24 mouse cellular contexts compared by ENCODE assay signal in the genomic region with DNA sequence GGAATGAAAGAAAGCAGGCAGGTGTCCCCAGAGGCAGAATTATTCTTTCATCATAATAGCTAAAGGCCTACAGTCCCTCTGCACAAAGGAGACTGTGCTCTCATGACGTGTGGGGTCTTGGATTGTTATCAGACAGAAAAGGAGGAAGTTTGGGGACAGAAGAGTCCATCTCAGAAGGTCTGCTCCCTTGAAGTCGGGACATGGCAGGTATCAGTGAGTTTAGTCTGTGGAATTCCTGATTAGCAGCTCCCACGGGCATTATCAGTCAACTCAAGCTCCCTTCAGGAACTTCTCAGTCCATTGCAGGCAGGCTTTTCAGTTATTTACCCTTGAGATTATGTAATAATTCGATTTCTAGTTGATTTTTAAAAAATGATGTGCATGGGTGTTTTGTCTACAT. TPM values are rescaled to one million over a fixed set of nuclear protein-coding genes. Genes with fewer than 3 reads are reported as not detected.
A peak's percentile ranks its signal among the peaks of the same experiment; 100 is the strongest.
DNase-seq lines count a peak whose midpoint lies in the region; ATAC-seq and TF ChIP-seq lines count a peak whose summit lies in the region.
"Had no signal": no experiment of that assay in that cellular context is flagged by ENCODE, and none has a peak within 500 bp of the region (broad histone marks: within the 10 kb centered on the region; RNA-seq: fewer than 3 reads in every experiment).

No protein-coding gene starts in this region.

- no peak overlapping the region for H3K4me2 ChIP-seq in midbrain, embryonic 11.5 days
- H3K4me2 ChIP-seq: embryonic facial prominence, embryonic 13.5 days; embryonic facial prominence, embryonic 15.5 days; forebrain, embryonic 12.5 days had no signal

- no peak for ATAC-seq in midbrain, embryonic 11.5 days (ENCODE audit: low FRiP score)
- ATAC-seq: activated CD4-positive, CD25-positive, alpha-beta regulatory T cell, adult 4 months; Patski had no signal

- no peaks in the 10 kb centered on the region for H3K36me3 ChIP-seq in heart, embryonic 10.5 days
- H3K36me3 ChIP-seq in midbrain, embryonic 11.5 days (ENCODE audit: control insufficient read depth, insufficient read depth, low read length) = no peaks in the 10 kb centered on the region
- H3K36me3 ChIP-seq in midbrain, embryonic 10.5 days = no peaks in the 10 kb centered on the region
- H3K36me3 ChIP-seq: embryonic facial prominence, embryonic 13.5 days; embryonic facial prominence, embryonic 15.5 days; forebrain, embryonic 10.5 days; forebrain, embryonic 12.5 days had no signal

- H3K9me3 ChIP-seq in heart, embryonic 10.5 days = no peaks in the 10 kb centered on the region
- no peaks in the 10 kb centered on the region for H3K9me3 ChIP-seq in midbrain, embryonic 11.5 days (ENCODE audit: control insufficient read depth, low read length)
- no peaks in the 10 kb centered on the region for H3K9me3 ChIP-seq in midbrain, embryonic 10.5 days (replicated peaks)
- H3K9me3 ChIP-seq: embryonic facial prominence, embryonic 13.5 days; embryonic facial prominence, embryonic 15.5 days; forebrain, embryonic 10.5 days; forebrain, embryonic 12.5 days had no signal

- no peak overlapping the region for H3K27ac ChIP-seq in heart, embryonic 10.5 days
- peak overlapping the region; percentile 55; the same call in 1 of the 2 replicates for H3K27ac ChIP-seq in layer of hippocampus, adult 2 months
- no peak overlapping the region for H3K27ac ChIP-seq in midbrain, embryonic 11.5 days (ENCODE audit: low read depth, low read length)
- H3K27ac ChIP-seq in midbrain, embryonic 10.5 days (replicated peaks) = no peak overlapping the region
- H3K27ac ChIP-seq: embryonic facial prominence, embryonic 13.5 days; embryonic facial prominence, embryonic 15.5 days; forebrain, embryonic 10.5 days; forebrain, embryonic 12.5 days had no signal

- peak; percentile 29 for DNase-seq in heart, adult 11 months
- no peak for DNase-seq in heart, embryonic 10.5 days (ENCODE audit: low spot score)
- no peak for DNase-seq in layer of hippocampus, adult 2 months (ENCODE audit: low spot score in 2 of 2)
- no peak for DNase-seq in layer of hippocampus, adult 9-11 months
- DNase-seq in midbrain, embryonic 11.5 days (ENCODE audit: low spot score, missing footprints) = peak; percentile 59
- no peak for DNase-seq in midbrain, embryonic 10.5 days (ENCODE audit: low spot score)
- DNase-seq in MEL-GATA-1-ER (ENCODE audit: extremely low read depth, low read depth) = peak; percentile 24
- no peak for DNase-seq in adrenal gland, adult 2 months
- DNase-seq: adrenal gland, postnatal 10 days; adrenal gland, postnatal 25 days; cerebellum, adult 11 months; cerebellum, adult 18-20 months; cerebellum, adult 8-10 months; cerebellum, adult 9-11 months; cerebellum, postnatal 14 days; cerebellum, postnatal 36 days; embryo, embryonic 11 days had no signal

- no peak for TF ChIP-seq CTCF in layer of hippocampus, adult 2 months (conservative IDR thresholded peaks at IDR 0.05)

- no peak overlapping the region for H3K9ac ChIP-seq in midbrain, embryonic 11.5 days (ENCODE audit: low read length)
- H3K9ac ChIP-seq: embryonic facial prominence, embryonic 13.5 days; embryonic facial prominence, embryonic 15.5 days; forebrain, embryonic 12.5 days had no signal

- WGBS in heart, embryonic 10.5 days = 35% methylated on average over 4 of the region's 4 CpGs
- 71% methylated on average over 4 of the region's 4 CpGs for WGBS in midbrain, embryonic 11.5 days
- WGBS in midbrain, embryonic 10.5 days = 78% methylated on average over 4 of the region's 4 CpGs

- H3K4me3 ChIP-seq in heart, embryonic 10.5 days = no peak overlapping the region
- no peak overlapping the region for H3K4me3 ChIP-seq in layer of hippocampus, adult 2 months
- H3K4me3 ChIP-seq in midbrain, embryonic 11.5 days (ENCODE audit: low read depth, low read length) = no peak overlapping the region
- no peak overlapping the region for H3K4me3 ChIP-seq in midbrain, embryonic 10.5 days
- H3K4me3 ChIP-seq: embryonic facial prominence, embryonic 13.5 days; embryonic facial prominence, embryonic 15.5 days; erythroblast, embryonic 14.5 days; forebrain, embryonic 10.5 days; forebrain, embryonic 12.5 days had no signal

- peaks cover 5% of the 10 kb centered on the region for H3K4me1 ChIP-seq in heart, embryonic 10.5 days
- no peaks in the 10 kb centered on the region for H3K4me1 ChIP-seq in midbrain, embryonic 11.5 days (ENCODE audit: control insufficient read depth, insufficient read depth, low read length)
- no peaks in the 10 kb centered on the region for H3K4me1 ChIP-seq in midbrain, embryonic 10.5 days
- H3K4me1 ChIP-seq: embryonic facial prominence, embryonic 13.5 days; embryonic facial prominence, embryonic 15.5 days; forebrain, embryonic 12.5 days had no signal

- H3K27me3 ChIP-seq in heart, embryonic 10.5 days (ENCODE audit: insufficient read depth, poor library complexity, severe bottlenecking) = no peaks in the 10 kb centered on the region
- no peaks in the 10 kb centered on the region for H3K27me3 ChIP-seq in midbrain, embryonic 11.5 days (ENCODE audit: control insufficient read depth, insufficient read depth, low read length)
- no peaks in the 10 kb centered on the region for H3K27me3 ChIP-seq in midbrain, embryonic 10.5 days (ENCODE audit: low read depth, poor library complexity, severe bottlenecking)
- H3K27me3 ChIP-seq: embryonic facial prominence, embryonic 13.5 days; embryonic facial prominence, embryonic 15.5 days; Patski had no signal

RNA-seq across cellular contexts. Expression of a gene that starts 9.0 kb away (rescaled TPM):
- polyA plus RNA-seq in heart, embryonic 10.5 days (2016; fragmentation: Nextera tagmentation; extraction: Ambion mirVana) = 131 and 152 TPM in 2 replicates
- 10 to 100 TPM; 41.8 to 42.2 TPM for total RNA-seq in layer of hippocampus, adult 2 months (2021)
- 223 and 239 TPM in 2 replicates for polyA plus RNA-seq in midbrain, embryonic 11.5 days (2014; fragmentation: Nextera tagmentation; extraction: Ambion mirVana)
- polyA plus RNA-seq in midbrain, embryonic 10.5 days (2016; fragmentation: Nextera tagmentation; extraction: Ambion mirVana) = 180 and 203 TPM in 2 replicates
- 10 to 100 TPM; 54.1 to 68.9 TPM for total RNA-seq in adrenal gland, adult 2 months (2021)
- 50.4 and 73.4 TPM in 2 replicates for polyA plus RNA-seq in adrenal gland, adult 2 months (2012; rRNA removed)

RNA-seq across cellular contexts. Expression of a gene that starts 13.4 kb away (rescaled TPM):
- polyA plus RNA-seq in heart, embryonic 10.5 days (2016; fragmentation: Nextera tagmentation; extraction: Ambion mirVana) = 44.8 and 50.8 TPM in 2 replicates
- 10 to 100 TPM; 79.5 to 82.0 TPM for total RNA-seq in layer of hippocampus, adult 2 months (2021)
- 45.8 and 47.3 TPM in 2 replicates for polyA plus RNA-seq in midbrain, embryonic 11.5 days (2014; fragmentation: Nextera tagmentation; extraction: Ambion mirVana)
- 40.9 and 47.7 TPM in 2 replicates for polyA plus RNA-seq in midbrain, embryonic 10.5 days (2016; fragmentation: Nextera tagmentation; extraction: Ambion mirVana)
- 10 to 100 TPM; 36.2 to 44.4 TPM for total RNA-seq in adrenal gland, adult 2 months (2021)
- 37.0 and 43.0 TPM in 2 replicates for polyA plus RNA-seq in adrenal gland, adult 2 months (2012; rRNA removed)

RNA-seq across cellular contexts. Expression of a gene that starts 43.7 kb away (rescaled TPM):
- 59.2 and 62.6 TPM in 2 replicates for polyA plus RNA-seq in heart, embryonic 10.5 days (2016; fragmentation: Nextera tagmentation; extraction: Ambion mirVana)
- total RNA-seq in layer of hippocampus, adult 2 months (2021) = 10 to 100 TPM; 71.0 to 72.3 TPM
- 54.8 and 57.1 TPM in 2 replicates for polyA plus RNA-seq in midbrain, embryonic 11.5 days (2014; fragmentation: Nextera tagmentation; extraction: Ambion mirVana)
- polyA plus RNA-seq in midbrain, embryonic 10.5 days (2016; fragmentation: Nextera tagmentation; extraction: Ambion mirVana) = 60.5 and 65.8 TPM in 2 replicates
- total RNA-seq in adrenal gland, adult 2 months (2021) = 10 to 100 TPM; 38.8 to 40.9 TPM
- 3.5 and 4.5 TPM in 2 replicates for polyA plus RNA-seq in adrenal gland, adult 2 months (2012; rRNA removed)

Comparison
In these comparisons a context has a peak if more than half of its experiments do, and no peak if none do; other contexts are left out.
1. DNase-seq: peak in heart, adult 11 months (single experiment), midbrain, embryonic 11.5 days (single experiment) and MEL-GATA-1-ER (single experiment); none in heart, embryonic 10.5 days (single experiment), layer of hippocampus, adult 2 months (0 of 2), layer of hippocampus, adult 9-11 months (single experiment), midbrain, embryonic 10.5 days (single experiment) and adrenal gland, adult 2 months (single experiment).
2. RNA of a gene that starts 43.7 kb away (polyA plus RNA-seq): 59.2 to 62.6 TPM in heart, embryonic 10.5 days, 60.5 to 65.8 TPM in midbrain, embryonic 10.5 days and 54.8 to 57.1 TPM in midbrain, embryonic 11.5 days; 3.5 to 4.5 TPM in adrenal gland, adult 2 months; every median in the first group is over 10 times any median in the second.